Mouse (Mus musculus) lung, postnatal 14 days (tissue): ENCODE measurements around the gene Cyp4f39.

Experiments used
- DNase-seq: peaks from one replicate; pipeline ENCODE4 v3.0.0; 2021

The Cyp4f39 gene

DNA sequence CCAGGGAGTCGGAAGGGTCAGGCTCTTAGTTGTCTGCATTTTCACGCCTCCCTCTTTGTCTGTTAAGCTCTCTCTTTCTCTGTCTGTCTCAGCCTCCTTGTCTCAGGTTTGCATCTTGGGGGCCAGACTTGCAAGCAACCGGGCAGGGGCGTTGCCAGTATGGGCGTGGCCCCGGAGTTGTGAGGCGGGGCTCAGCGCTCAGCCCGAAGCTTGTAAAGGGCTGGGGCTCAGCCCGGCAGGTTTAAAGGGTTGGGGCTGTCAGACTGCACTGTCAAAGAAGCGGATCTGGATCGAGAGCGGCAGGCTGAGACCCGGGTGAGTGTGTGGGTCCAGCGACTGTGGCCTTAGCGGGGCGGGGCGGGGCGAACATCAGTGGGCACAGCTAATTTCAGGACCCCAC is at the start of gene Cyp4f39:
Gene Cyp4f39 (plus strand): TSS at position 242 of the 400 bp plus-strand sequence.
- peak; percentile 24 for DNase-seq

DNA sequence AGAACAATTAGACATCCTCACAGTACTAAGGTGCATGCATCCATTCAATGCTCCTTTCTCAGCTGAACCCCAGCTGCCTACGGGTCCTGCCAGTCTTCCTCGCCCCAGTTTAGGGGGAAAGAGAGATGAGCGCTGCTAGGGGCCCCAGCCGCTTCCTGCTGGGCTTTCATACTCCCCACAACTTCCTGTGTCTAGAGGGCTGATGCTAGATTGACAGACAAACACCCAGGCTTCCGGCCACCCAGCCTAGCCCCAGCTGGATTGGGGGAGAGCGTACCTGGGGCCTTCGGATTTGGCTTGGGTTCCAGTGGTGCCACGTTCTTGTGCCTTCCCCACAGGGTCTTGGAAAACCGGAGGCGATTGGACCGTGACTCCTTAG is 49.8 kb upstream of the Cyp4f39 start:
- DNase-seq, result no peak

DNA sequence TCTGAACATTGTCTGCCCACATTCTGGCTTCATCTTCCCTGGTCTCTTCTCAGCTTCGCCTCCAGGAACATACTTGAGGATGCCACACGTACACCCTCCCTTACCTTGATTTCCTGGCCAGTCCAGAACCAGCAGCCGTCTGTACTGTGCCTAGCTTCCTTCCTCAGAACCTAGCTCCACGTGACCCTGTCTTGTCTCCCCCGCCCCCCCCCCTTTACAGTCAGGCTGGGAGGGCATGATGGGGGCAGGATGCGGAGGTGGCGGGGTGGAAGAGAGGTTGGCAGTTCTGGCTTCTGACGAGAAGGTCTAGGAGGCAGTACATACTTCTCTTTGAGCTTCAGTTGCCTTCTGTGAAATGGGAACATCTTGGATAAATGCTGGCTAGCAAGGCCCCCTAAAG is 49.1 kb upstream of the Cyp4f39 start, which contains the start of gene Rasal3:
Gene Rasal3 (minus strand): TSS at position 167 of the 400 bp plus-strand sequence.
- DNase-seq, result no peak

DNA sequence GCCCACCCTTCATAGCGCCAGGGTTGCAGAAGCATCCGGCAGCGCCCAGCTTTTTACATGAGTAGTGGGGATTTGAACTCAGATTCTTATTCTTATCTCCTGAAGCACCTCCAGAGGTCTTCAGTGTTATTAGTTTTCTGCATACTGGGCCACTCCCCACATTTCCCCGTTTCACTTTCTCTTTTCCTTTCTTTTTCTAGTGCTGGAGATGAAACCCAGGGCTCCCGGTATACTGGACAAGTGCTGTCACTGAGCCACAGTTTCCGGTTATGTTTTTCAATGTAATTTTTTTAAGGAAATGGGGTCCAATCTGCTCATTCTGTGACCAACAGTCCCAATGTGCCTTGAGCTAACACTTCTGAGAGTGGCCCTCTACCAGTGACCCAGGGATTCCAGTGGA is 40.6 kb upstream of the Cyp4f39 start:
- DNase-seq, result no peak

DNA sequence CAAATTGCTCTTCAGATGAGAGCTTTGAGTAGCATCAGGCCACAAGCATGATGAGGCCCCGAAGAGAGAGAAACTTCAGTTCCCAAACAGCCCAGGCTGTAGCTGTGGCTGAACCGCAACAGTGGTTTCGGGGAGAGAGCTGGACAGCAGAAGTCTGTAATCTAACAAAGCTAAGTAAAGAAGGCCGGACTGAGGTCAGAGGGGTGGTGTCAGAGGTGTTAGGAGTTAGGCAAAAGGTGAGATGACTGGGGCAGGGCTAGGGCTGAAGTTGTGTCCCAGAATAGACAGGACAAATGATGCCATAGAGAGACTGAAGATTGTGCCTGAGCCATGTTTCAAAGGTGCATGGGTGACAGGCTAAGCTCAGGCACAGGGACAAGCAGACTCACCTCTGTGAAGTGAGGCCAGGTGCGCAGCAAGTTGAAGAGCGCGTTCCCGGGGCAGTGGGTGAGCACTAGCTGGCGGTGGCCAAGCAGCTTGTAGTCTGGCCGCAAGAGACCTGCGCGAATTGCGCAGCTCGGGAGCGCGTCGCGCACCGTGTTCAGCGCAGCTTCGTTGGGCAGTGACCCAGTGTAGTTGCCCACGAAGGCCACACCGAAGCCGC is 37.0 kb upstream of the Cyp4f39 start:
- DNase-seq, result no peak

- no peak for DNase-seq
Observed at GRCm38 (mm10) chr17:32416771-32417170, 35.8 kb upstream of the Cyp4f39 start.

DNA sequence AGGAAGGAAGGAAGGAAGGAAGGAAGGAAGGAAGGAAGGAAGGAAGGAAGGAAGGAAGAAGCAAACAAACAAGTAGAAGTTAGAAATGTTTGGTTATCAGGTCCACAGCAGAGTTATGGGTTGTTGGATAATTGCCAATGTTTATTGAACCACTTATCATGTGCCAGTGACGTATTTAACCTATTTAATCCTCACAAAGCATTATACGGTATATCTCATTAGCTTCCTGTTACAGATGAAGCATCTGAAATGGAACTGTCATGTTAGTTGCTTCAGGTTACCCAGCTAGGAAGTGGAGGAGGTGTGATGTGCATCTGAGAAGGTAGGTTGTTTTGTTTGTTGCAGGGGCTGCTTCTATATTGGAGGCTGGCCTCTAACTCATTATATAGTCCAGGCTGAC is 32.5 kb upstream of the Cyp4f39 start:
- no peak for DNase-seq

DNA sequence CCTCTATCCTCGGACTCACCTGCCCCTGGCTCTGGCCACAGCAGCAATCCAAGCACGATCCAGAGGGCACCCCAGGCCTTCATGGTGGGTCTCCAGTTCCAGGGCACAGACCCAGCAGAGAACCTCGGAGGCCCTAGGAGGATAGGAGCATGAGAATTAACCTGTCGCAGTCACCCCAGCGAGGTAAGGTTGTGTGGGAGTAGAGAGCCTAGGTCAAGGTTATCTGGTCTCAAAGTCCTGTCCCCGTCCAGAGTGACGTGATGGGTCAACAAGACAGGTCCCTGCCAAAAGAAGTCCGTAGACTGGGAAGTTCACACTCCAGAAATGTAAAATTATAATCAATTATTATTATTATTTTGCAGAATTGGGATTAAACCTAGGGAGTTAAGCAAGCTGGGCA is 31.7 kb upstream of the Cyp4f39 start:
- no peak for DNase-seq

DNA sequence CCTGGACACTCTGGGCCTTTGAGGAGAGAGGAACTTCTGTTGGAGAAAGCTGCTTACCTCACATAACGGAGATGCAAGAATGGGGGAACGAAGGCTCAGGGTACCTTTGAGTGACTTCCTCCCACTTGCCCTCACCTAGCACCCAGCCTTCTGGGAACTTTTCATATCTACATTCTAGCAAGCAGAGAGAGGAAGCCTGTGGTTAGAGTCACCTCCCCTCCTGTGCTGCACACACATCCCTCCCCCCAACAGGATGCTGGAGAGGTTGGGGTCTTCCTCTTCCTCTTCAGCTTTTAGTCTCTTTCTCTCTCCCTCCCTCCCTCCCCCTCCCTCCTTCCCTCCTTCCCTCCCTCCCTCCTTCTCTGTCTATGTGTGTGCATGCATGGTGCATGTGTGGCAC is 28.5 kb upstream of the Cyp4f39 start, which contains the start of gene Pglyrp2:
Gene Pglyrp2 (minus strand): TSS at position 134 of the 400 bp plus-strand sequence.
- DNase-seq, result no peak

DNA sequence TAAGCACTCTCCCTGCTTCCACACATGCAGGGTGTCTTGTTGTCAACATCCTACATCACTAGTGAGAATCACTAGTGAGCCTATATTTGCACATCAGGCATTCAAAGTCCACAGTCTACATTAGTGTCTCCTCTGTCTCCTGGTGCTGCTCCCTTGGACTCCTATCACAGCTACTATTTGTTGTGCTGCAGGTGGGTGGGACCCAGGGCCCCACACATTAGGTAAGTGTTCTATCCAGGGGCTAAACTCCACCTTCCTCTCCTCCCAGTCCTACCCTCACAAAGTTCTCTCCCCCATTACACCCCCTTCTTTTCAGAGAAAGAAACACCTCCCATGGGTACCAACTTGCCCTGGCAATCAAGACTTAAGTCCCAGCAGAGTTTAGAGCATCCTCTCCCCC is 25.9 kb upstream of the Cyp4f39 start:
- DNase-seq, result no peak

GRCm38 (mm10) chr17:32431972-32432371 is 20.6 kb upstream of the Cyp4f39 start:
- no peak for DNase-seq

GRCm38 (mm10) chr17:32434324-32434723 is 18.2 kb upstream of the Cyp4f39 start:
- DNase-seq, result peak; percentile 34

DNA sequence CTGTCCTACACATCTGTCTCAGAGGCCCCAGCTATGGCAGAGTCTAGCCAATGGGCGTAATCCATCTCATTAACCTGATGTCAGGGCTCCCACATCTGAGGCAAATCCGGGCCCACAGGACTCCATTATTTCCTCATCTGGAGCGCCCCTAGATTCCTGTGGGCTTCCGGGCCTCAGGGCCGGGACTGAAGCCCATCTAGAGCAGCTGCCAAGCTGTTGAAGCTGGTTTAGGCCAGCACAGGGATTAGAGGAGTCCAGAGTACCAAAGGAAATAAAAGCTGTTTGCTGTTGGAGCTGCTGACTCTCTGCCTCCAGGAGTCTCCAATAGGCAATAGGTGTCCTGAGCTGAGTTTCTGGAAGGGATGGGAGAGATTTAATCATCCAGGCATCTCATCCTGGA is 17.4 kb upstream of the Cyp4f39 start:
- DNase-seq, result no peak

DNA sequence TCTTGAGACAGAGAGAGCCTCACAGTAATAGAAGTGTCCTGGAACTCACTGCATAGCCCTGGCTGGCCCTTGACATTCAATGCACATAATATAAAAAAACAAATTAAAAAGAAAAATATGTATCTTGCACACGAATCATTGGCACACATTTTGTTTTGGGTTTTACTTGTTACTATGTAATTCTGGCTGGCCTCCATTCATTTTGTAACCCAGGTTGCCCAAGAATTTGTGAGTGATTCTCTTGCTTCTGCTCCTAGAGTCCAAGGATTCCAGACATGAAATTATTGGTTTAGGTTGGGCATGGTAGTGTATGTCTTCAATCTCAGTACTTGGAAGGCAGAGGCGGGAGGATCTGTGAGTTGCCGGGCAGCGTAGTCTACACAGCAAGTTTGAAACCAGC is 15.4 kb upstream of the Cyp4f39 start:
- no peak for DNase-seq

DNA sequence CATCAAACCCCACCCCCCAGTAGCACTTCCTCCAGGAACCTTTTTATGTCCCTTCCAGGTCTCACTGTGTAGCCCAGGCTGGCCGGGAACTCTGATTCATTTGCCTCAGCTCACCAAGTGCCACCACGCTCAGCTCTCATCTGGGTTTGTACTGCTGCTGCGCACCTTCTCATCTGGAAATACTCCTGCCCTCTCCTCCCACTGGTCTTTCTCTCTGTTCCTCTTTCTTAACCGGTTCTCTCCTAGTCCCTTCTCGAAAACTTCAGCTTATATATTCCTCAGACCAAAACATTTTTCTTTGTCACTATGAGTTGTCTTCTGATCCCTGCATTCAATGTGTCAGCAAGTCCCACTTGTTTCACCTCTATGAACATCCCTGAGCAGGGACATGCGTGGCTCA is 9.3 kb upstream of the Cyp4f39 start:
- DNase-seq, result no peak

GRCm38 (mm10) chr17:32445016-32445415 is 7.5 kb upstream of the Cyp4f39 start:
- peak; percentile 8 for DNase-seq

DNA sequence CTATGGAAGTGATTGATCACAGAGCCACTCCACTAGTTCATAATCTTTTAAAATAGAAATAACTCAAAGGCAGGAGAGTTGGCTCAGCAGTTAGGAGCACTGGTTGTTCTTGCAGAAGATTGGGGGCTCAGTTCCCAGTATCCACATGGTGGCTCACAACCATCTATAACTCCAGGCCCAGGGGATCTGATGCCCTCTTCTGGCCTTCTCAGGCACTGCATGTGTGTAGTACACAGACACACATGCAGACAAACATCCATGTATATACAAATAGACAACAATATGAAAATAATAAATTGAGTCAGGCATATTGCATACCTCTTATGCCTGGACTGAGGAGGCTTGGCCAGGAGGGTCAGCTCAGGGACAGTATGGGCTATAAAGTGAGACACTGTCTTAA is 5.3 kb upstream of the Cyp4f39 start:
- DNase-seq, result no peak

- DNase-seq, result no peak
Observed at GRCm38 (mm10) chr17:32449042-32449441, 3.5 kb upstream of the Cyp4f39 start.

DNA sequence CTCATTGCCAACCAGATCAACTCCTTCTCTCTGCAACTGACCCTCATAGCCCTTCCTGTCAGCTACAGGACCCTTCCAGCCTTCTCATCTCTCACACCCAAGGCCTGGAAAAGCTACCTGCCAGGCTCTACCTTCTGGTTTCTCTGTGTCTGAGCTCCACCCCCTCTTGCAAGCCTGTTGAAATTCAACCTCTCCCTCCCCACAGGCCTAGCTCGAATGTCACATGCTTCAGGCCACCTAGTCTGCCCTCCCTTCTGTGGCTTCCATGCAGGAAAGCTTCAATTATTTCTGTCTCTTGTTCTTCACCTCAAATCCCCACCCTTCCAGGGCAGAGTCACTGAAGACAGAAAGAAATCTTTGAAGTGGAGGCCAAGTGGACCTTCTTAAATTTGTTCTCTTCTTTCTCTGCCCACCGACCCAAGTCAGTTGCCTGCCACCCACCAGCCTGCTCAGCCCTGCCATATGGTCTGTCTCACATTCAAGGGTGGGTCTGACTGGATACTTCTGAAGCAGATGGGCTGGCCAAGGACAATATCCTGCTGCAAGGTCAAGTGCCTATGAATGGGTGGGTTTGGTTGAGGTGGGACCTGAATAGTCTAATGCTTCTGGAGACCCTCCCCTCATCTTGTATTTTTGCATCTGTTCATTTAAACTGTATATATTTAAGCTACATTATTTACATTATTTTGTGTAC is 1.5 kb upstream of the Cyp4f39 start:
- DNase-seq, result no peak

GRCm38 (mm10) chr17:32454188-32454587 is 1.7 kb downstream of the Cyp4f39 start:
- DNase-seq, result peak; percentile 49

DNA sequence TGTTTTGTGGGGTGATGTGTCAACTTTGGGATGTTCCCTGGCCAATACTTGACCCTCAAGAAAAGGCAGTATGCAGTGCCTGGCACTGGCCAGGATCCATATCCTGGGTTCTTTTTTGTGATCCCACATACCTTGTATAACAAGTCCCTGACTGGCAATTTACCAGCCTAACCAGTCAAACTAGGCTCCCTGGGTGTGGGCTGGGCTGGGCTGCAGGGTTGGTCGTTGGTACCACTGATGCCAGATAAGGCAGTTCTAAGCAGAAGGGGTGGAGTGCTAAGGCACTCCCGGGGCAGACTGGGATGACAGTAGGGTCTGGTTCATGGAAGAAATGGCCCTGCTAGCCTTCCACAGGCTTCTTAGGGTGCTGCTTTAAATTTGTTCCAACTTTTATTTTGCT is 2.5 kb downstream of the Cyp4f39 start:
- no peak for DNase-seq

GRCm38 (mm10) chr17:32468494-32468893 is 16.0 kb downstream of the Cyp4f39 start:
- no peak for DNase-seq

DNA sequence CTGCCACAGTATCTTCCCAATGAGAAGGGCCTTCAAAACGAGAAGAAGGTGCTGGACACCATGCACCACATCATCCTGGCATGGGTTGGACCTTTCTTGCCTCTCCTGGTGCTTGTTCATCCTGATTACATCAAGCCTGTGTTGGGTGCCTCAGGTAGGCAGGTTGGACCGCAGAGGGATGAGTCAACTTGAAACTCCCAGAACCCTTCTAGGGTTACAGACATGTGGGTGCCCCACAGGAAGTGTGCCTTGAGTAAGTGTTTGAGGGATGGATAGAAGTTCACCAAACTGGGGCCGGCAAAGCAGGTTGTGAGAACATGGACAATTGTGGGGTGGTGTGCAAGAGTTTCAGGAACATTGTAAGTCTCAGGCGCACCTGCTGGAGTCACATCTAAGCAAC is 18.3 kb downstream of the Cyp4f39 start:
- DNase-seq, result no peak

- no peak for DNase-seq
Observed at GRCm38 (mm10) chr17:32472176-32472575, 19.7 kb downstream of the Cyp4f39 start.
